Mouse (Mus musculus): ENCODE measurements at regions not wholly inside any gene's neighbourhood (a gene's known extent, or its start where the extent isn't known, plus 50 kb on each side); places are given as distances from the start of the nearest gene placed in this dataset.

DNA sequence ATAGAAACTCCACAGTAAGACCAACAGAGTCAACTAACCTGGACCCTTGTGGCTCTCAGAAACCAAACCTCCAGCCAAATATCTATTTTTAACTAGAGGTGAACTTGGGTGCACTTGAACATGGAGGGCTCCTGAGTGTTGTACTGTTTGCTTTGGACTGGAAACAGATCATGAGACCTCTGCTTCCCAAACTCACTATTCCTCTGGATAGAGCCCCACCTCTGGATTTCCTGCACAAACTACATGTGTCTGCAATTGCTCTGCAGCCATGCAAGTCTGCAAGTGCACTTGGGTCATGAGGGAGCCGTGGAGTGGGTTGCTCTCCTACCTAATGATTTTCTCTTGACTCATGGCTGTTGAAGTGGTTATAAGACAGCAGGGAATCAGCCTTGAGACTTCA, 759.9 kb upstream of the Fam160b2 start:
- peak; percentile 2 for DNase-seq (ENCODE audit: low read depth)

DNA sequence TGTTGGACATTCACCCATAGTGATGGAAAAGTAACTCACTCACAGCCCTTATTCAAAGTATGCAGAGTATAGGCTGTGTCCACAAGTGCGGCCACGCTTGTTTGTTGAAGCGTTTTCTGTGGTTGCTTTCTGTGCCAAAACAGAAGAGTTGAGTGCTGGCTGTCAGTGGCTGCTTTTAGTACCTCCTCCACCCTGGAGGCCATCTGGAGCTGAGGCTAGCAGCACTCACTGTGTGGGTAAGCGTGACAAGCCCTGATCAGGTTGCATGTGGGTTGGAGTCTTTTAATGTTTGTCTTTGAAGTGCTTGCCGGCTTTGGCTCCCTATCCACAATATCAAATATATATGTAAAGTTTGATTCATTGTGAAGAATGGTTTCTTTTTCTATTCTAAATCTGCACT, 738.6 kb upstream of the Fam160b2 start:
- peak; percentile 41 for DNase-seq (ENCODE audit: low read depth)

DNA sequence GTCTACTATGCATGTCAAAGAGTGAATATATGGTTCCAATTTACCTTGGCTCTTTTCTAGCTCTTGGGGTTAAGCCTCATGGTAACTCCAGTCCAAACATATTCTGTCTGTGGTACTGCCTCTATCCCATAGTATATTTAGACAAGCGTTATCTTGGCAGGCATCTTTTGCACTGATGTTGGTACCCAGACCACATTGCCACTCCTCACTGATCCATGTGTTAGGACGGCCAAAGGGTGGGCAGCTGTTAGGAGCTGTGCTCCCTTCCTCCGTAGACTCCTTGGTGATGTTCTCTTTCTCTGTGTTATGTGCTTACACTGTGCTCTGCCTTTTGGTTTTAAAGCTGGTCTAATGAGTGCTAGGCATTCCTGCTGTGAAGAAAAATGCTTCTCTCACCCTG, 737.3 kb upstream of the Fam160b2 start:
- no peak for DNase-seq (ENCODE audit: low read depth)

DNA sequence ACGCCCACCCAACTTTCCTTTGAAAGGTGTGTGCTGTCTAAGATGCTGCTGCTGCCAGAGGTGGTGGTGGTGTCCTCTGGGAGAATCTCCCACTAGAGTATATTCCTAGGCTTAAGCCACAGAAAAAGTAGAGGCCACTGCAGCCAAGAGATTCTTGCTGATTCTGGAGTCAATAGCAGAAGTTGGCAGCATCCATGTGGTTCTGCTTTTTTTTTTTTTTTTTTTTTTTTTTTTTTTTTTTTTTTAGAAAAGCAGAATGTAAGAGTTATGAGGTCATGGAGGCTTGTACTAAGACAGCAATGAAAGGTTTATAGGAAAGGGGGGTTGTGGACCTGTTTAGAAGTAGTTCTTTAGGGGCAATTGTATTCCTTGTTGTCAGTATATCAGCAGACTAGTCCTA, 734.4 kb upstream of the Fam160b2 start:
- DNase-seq (ENCODE audit: low read depth): no peak

DNA sequence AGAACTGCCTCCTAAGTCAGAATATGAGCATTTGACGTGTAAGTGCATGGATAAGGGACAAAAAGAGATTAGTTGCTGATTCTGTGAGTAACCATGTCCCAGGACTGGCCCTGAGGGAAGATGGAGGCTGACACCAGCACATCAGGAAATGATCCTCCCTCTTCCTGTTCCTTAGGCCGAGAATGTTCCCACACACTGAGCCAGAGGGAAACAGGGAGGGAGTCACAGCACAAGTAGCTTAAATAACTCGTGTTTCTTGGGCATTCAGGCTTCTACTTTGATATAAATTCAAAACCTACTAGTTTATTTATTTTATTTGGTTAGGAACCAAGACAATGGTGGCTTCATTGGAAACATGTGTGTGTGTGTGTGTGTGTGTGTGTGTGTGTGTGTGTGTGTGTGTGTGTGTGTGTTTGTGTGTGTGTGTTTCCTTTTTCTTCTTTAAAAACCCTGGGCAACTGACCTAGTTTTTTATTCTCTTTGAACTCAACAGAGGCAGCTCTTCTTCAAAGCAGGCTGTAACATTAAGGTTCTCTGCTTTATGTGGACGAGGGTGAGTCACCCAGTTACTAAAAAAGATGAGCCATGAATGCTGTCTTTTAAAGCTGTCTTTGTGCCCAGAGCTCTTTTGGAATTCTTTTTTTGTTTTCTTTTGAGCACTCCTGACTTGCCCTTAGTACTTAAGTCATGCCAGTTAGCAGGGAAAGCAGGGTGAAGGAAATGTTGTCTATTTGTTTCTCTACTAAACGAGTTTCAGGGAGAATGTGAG, 730.4 kb upstream of the Fam160b2 start:
- DNase-seq (ENCODE audit: low read depth): peak; percentile 32

DNA sequence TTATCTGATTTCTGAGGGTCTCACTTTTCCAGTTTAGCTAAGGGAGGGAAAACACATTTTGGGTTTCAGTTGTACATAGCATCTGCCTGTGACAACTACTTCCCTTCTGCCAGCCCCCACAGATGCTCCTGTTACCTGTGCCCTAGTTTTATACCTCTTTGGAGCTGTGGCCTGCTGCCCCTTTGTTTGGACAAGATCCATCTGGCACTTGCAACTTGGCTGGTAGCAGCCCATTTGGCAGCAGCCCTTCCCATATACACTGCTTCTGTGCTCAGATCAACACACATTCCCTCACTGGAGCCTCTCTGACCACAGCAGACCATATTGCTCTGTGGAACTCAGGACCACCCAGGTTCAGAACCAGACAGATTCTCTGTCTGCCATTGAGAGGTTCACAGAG, 728.0 kb upstream of the Fam160b2 start:
- no peak for DNase-seq (ENCODE audit: low read depth)

DNA sequence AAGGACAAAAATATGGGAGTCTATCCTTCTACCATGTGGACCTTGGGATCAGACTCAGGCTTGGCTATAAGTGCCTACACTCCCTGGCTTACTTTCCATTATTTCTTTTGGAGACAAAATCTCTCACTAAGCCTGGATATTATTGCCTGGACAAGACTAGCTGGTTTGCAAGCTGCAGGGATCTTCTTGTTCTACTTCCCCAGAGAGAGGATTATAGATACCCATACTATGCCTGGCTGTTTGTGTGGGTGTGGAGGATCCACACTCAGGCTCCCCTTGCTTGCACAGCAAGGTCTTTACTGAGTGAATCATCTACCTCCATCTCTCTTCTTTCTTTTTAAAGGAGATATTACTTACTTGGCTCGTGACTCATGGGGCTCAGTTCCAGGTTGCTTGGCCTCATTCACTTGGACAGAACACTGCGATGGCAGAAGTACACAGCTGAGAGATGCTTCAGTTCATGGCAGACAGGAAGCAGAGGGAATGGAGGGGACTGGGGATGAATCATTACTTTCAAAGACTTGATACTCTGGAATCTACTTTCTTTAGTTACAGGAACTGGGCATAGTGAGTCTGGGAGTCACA, 727.0 kb upstream of the Fam160b2 start:
- peak; percentile 68 for DNase-seq (ENCODE audit: low read depth)

DNA sequence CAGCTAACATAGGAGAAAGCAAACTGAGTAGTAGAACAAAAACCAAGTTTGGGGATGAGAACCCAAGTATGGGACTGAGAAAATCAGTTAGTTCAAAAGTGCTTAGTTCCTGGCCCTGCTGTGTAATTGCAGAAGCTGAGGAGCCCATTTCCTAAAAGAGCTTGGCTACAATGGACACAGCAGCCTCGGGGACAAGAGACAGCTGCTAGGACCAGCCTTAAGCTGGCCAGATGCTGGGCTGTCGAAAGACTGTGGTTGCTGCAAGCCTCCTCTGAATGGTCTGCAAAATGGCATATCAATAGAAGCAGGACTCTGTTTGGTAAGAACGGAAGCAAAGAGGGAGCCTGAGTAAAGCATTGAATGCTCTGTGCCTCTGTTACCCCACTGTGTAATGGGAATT, 715.6 kb upstream of the Fam160b2 start:
- DNase-seq (ENCODE audit: low read depth): no peak

DNA sequence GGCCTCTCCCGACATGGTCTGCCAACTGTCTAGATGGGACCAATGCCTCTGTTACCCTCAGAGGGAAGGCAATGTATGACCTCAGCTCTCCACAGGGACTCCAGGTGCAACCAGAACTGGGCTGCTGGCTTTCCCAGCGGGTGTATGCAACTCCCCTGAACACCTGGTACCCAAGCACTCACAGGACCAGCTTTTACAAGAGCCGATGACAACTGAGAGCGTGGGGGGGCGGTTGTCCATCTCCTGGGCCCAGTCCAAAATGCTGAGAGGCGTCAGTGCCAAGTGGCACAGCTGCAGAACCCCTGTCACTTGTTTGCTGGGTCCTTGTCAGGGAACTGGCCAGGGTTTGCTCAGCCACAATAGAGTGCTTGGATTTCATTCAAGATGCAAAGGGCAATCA, 700.1 kb upstream of the Fam160b2 start:
- no peak for DNase-seq (ENCODE audit: low read depth)

DNA sequence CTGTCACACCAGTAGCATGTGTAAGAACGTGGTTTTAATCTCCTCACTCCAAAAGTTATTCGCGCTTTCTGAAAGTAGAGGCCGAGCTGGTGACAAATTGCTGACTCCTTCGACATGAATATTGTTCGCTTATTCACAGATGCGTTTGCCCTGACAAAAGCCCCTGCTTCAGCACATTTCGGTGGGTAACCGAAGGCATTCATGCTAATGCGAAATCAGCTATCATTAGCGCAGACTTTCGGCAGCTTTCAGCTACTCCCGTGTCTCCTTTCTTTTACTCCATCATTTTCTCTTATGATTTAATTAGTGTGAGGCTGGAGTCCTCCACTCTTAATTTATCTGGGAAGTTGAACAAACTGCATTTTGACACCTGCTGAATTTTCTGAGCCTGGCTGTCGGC, 681.9 kb upstream of the Fam160b2 start:
- DNase-seq (ENCODE audit: low read depth): no peak

DNA sequence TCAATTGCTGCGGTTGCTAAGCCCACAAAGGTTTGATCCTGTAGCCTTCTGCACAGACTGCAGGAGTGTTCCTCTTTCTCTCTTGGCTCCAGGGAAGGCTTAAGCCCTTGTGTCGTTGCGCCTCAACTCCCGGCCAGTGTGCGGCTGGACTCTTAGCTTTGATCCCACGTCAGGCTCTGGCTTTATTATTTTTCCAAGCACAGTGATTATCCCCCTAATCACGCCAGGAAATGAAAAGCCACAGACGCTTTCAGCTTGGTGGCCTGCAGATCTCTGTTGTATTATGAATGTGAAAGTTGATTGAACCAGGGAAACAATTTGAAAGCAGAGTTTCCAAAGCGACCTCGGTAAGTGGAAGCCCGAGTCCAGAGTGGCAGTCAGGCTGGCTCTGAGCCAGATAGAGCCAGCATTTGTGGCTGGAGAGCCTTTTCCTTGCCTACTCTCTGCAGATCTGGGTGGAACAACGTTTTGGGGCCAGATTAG, 676.7 kb upstream of the Fam160b2 start:
- peak; percentile 5 for DNase-seq (ENCODE audit: low read depth)

DNA sequence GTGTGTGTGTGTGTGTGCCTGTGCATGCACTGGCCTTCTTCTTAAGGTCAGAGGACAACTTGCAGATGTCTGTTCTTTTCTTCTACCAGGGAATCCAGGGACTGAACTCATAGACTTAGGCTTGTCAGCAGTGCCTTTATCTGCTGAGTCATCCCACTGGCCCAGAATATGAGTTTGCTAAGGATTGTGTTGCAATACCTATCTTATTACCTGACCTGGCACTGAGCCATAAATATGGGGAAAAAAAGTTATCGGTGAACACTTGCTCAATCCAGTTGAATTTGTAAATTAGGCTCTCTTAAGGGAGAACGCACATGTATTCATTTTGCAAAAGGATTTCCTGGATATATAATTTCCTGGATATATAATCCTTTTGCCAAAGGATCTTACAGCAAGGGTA, 672.8 kb upstream of the Fam160b2 start:
- DNase-seq (ENCODE audit: low read depth): peak; percentile 61

DNA sequence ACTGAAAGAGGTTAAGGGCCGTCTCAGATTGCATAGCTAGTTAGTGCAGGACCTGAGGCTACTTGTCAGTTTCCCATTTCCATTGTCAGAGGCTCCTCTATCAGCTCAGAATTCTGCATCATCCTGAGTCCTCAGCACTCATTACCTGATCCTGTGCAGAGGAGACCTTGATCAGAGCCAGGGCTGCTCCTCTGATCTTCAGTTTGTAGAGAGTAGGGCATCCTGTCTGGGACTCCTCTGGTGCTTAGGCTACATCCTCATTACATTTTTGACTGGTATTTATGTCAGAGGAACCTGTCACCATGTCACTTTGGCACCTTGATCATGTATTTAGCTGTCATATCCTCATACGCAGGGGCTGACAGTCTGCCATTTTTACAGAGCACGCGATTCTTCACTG, 658.0 kb upstream of the Fam160b2 start:
- no peak for DNase-seq (ENCODE audit: low read depth)

DNA sequence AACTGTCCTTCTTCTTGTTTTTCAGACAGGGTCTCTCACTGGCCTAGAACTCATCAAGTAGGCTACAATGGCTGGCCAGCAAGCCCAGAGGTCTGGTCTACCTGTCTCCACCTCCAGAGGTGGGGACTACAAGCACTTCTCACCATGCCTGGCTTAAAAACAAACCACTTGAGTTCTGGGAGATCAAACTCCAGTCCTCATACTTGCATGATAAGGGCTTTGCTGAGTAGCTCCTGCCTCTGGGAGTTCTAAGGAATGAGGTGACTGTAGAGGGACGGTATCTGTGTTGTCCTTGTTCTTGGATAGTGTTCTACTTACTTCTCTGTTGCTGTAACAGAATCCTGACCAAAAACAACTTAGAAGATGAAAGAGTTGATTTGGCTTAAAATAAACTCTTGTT, 654.6 kb upstream of the Fam160b2 start:
- DNase-seq (ENCODE audit: low read depth): no peak

DNA sequence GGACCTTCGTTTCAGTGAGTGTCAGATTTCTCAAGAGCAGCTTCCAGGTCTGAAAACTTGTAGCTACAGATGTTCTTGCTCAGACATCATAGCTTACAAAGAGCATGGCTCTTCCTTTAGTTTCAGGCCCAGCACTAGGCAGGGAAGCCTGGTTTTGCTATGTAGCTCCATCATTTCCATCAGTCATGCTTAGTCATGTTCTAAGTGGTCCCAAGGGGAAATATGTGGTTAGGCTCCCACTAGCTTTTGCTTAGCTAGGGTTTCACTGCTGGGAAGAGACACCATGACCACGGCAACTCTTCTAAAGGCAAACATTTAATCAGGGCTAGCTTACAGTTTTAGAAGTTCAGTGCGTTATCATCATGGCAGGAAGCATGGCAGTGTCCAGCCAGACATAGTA, 652.5 kb upstream of the Fam160b2 start:
- DNase-seq (ENCODE audit: low read depth): peak; percentile 68

DNA sequence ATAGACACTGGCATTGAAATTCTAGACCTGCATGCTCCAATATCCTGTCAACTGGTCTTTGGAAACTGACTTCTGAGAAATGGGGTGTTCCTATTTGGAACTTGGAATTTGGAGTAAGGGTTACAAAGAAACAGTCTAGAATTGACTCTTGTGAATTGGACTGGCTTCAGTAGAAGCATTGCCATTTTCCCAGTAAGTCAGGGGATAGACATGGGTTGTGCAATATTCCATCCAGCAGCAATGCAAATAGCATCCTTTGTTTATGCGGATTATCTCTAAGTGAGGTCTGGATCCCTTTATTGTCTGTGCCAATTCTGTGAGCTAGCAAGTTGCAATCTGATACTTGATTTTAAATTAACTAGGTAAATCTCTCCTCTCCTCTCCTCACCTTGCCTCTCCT, 651.5 kb upstream of the Fam160b2 start:
- DNase-seq (ENCODE audit: low read depth): peak; percentile 18

DNA sequence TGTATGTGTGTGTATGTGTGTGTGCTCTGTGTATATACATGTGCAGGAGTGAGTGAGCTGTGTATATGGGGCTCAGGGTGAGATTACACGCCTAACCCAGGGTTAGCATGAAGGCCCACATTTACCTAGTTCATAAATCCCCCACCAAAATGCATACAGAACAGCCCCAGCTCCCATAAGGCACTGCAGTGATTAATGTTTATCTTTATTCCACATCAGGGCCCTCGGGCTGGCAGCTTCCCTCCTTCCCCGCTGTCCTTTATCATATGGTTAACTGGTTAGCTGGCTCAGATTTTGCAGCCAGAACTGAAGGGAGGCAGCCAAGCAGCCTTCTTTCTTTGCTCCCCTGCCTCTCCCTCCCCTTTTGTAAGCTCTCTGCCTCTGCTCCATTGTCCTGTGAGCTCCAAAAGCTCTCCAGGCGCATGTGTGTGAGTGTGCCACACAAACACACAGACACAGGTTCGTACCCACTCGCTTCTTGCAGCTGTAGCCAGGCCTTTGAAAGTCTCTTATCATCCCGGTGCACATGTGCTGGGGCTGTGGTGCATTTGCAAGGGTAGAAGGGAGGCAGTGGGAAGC, 649.8 kb upstream of the Fam160b2 start:
- DNase-seq (ENCODE audit: low read depth): peak; percentile 47

DNA sequence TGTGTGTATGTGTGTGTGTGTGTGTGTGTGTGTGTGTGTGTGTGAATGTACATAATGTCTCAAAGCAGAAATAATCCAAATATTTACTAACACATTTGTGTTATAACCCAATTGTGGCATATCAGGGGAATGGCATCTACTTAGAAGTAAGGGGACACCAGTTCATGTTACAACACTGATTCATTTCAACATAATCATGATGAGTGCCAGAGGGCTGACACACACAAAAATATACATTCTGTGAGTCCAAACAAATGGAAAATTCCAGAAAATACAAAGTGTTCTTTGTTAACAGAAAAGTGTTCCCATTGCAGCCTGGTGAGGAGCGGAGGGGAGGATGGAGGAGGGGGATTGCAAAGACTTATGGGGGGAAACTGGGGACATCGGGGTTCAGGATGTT, 648.9 kb upstream of the Fam160b2 start:
- peak; percentile 74 for DNase-seq (ENCODE audit: low read depth)

DNA sequence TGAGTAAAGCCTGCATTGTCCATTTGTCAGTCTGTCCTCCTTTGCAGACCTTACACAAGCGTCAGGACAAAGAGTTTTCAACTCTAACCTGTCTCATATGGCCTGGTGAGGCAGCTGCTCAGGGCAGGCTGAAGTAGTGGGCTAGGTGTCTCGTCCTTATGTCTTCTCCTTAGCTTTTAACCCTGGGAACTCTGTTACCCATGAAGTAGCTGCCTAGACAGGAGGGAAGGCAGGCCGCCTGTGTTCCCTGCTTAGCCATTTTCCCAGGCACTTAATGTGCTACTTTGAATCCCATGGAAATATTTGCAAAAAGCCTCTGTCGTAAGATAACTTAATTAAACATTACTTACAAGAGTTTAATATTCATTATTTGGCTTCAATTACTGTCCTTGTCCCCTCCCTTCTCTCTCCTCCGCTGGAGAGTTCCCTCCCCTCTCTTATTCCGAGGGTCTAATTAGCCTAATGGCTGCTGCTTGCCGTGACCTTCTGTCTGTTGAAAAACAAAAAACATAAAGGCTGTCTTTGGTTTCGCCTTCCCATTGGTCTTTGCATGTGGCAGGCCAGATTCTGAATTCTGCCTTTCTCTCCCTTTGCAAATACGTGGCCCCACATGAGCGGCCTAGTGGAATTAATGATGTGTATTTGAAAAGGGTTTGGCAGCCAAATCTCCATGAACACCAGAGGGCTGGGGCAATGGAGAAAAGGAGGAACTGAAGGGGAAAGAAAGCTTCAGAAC, 642.2 kb upstream of the Fam160b2 start:
- DNase-seq (ENCODE audit: low read depth): no peak

DNA sequence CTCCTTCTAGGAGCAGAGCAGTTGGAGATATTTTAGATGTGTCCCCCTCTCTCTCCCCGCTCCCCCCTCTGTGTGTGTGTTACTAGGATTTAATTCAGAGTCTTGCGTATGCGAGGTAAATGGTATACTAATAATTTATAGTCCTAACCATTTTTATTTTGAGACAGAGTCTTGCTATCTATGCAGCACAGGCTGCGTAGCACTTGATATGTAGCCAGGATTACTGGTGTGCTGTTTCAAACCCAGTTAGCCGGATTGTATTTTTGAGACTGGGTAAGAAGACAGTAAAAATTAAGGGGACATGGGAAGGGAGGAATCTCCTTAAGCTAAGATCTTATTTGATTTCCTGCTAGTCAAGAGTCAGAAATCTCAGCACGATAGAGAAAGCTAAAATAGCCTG, 636.6 kb upstream of the Fam160b2 start:
- no peak for DNase-seq (ENCODE audit: low read depth)

DNA sequence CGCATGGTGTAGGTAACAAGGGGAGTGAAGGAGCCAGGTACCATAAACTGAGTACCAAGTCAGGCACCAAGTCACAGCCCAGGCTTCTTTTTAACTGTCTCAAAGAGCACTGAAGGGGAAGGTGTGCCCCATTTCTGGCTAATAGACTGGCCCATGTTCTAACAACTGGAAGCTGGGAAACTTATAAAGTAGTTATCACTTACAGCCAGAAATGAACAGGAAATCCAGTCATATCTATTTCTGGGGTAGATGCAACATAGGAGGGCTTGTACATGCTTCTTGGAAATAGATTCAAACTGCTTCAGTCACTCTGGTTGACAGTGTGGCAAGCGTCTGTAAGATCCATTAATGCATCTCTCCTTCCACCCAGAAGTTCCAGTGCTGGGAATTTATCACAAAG, 635.3 kb upstream of the Fam160b2 start:
- DNase-seq (ENCODE audit: low read depth): no peak

DNA sequence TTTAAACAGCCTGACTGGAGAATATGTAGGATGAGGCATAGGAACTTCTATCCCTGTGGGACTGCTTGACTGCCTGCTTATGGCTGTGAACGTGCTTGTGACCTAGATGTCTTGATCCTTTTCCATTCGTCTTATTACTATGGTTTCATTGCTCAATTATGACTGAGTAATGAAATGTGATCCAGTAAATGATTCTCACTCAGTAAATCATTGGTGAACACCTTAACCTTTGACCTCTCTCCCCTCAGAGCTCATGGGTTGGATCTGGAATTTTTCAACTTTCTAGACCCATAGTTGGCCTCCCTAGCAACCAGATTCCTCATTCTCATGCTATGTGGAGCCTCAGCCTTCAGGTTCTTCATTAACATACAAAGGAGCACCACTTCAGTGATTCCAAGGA, 634.6 kb upstream of the Fam160b2 start:
- peak; percentile 55 for DNase-seq (ENCODE audit: low read depth)
